Mouse (Mus musculus): ENCODE data around the gene Hspa12a.

The Hspa12a gene

DNA sequence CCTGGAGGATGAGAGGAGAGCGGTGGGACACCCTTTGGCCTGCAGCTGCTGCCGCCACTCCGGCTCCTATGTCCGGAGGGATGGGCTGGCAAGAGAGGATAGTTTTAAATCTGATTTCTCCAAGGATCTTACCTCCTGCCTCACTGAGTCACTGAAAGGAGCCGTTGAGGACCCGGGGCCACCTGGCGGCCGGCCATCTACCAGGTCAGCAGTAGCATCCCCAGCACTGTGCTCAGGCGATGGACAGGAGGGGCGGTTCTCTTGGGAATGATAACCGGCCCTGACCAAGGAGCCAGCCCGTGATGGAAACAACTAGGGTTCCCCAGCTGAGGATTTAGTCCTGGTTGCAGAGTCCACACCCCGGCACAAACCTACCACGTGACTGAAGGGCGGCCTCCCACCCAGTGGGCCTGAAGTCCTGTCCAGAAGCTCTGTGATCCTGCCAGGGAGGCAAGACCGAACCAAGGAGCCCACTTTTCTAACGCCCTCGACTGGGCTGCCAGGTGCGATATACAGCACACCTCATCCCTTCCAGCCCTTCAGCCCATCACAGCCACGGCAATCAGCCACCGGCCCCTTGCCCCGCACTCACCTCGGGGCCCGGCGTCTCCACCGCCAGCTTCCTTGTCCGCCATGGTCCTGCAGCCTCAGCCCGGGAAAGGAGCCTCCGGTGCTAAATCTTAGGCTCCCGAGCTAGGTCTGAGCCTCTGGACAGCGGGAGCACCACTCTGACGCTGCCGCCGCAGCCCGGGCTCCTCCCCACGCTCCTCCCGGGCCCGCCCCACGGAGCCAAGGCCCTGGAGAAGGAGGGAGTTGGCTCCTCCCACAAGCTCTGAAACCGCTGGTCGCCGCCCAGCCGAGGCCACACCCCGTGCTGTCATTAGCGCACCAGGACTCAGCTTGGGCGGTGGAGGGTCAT lies 82.9 kb downstream of the Hspa12a start:
- DNase-seq (ENCODE audit: low read depth, low spot score), result peak; percentile 5

- DNase-seq (ENCODE audit: low read depth, low spot score), result no peak
These were observed 83.6 kb downstream of the Hspa12a start for GRCm38 (mm10) chr19:58859831-58860254.

GRCm38 (mm10) chr19:58859357-58859756 lies 84.1 kb downstream of the Hspa12a start:
- DNase-seq (ENCODE audit: low read depth, low spot score), result no peak

DNA sequence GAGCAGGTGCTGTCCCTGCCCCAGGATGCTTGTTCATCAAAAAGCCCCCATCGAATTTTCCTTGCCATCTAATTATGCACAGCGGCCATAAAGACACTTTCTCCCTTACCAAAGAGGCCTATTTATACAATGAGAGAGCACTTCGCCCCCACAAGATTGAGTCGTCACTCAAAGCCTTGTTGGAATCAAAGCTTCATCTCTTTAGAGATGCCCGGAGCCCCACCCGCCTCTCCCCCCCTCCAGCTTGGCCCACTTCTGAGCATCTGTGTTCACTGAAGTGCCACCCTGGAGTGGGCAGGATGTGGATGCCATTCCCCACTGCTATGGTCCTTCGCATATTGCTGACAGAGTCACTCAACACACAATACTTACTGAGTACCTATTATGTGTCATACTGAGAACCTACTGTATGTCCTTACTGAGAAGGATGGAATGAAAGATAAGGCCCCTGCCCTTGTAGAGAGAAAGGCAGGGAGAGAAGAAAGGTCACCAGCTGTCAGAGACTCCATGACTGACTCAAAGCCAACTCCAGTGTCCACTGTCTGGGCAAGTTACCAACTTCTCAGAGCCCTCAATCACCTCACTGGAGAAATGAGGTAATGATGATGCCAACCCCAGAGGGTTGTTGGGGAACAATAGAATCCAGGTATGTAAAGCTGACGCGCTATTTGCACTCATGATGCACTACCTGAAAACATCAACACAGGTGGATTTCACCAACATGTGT lies 87.2 kb downstream of the Hspa12a start:
- DNase-seq (ENCODE audit: low read depth, low spot score), result no peak

GRCm38 (mm10) chr19:58854899-58855298 lies 88.6 kb downstream of the Hspa12a start:
- no peak for DNase-seq (ENCODE audit: low read depth, low spot score)

- no peak for DNase-seq (ENCODE audit: low read depth, low spot score)
These were observed 90.3 kb downstream of the Hspa12a start for GRCm38 (mm10) chr19:58853036-58853735.

DNA sequence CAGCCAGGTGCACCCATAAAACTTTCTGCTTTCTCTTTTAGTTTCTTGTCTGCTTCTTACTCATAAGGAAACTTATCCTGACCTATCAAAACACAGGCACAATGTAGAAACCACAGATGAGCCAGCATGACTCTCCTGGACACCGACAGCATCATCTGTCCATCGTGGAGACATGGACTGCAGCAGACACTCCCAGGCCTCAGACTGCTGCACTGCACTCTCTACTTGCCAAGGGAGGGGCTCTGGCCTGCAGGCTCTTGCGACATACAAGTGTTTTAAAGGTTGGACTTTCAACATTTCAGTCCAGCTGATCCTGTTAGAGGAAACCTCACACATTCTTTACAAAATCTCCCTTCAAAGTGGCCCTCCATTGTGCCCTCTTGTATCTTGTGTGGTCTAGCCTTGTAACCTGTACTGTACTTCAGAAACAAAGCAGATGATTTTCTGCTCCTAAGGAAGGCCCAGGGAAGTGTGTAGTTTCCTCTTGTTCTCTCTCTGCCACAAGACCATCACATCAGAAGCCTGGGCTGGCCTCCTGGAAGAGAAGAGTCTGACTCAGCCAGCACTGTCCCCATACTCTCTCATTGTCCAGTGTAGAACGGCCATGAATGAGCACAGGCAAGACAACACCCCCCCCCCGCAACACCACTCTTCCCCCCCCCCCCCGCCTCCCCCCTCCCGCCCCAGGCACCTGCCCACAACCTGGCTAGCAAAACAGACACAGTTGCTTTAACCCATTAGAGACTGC lies 92.6 kb downstream of the Hspa12a start:
- no peak for DNase-seq (ENCODE audit: low read depth, low spot score)

GRCm38 (mm10) chr19:58849333-58850131 lies 93.9 kb downstream of the Hspa12a start:
- no peak for DNase-seq (ENCODE audit: low read depth, low spot score)

DNA sequence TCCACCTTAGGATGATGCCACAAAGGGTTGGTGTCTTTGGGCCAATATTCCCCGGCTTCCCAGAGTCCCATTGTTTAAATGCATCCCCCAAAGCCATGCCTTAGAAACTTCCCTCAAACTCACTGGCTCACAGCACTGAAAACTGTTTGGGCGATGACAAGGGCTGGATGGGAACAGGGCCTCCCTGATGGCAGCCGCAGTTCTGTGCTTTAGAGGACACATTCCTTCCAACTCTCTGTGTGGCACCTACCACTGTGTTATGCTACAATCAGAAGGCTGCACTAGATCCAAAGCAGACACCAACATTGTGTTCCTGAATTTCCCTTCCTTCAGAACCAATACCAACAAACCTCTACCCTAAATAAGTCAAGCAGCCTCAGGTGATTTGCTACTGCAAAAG lies 99.8 kb downstream of the Hspa12a start:
- no peak for DNase-seq (ENCODE audit: low read depth, low spot score)

GRCm38 (mm10) chr19:58840721-58841271 lies 102.7 kb downstream of the Hspa12a start:
- DNase-seq (ENCODE audit: low read depth, low spot score), result no peak

GRCm38 (mm10) chr19:58839806-58840205 lies 103.6 kb downstream of the Hspa12a start:
- no peak for DNase-seq (ENCODE audit: low read depth, low spot score)

DNA sequence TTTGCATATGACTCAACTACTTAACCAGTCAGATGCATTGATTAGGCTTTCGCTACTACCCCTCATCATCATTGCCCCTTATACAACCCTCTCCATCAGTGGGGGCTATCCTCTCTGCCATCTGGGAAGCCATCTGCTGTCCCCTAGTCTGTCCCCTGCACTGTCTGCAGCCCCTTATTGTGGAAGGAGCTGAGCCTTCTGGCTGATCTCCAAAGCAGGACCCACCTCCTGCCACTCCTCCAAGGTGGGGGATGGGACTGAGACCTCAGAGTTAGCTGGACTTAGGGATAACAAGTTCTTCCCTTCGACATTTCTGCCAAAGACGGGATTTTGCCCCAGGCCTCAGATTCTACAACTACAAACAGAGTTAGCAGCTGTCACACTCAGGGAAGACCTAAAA lies 104.1 kb downstream of the Hspa12a start:
- no peak for DNase-seq (ENCODE audit: low read depth, low spot score)

- no peak for DNase-seq (ENCODE audit: low read depth, low spot score)
These were observed 104.7 kb downstream of the Hspa12a start for GRCm38 (mm10) chr19:58838706-58839105.

GRCm38 (mm10) chr19:58833639-58834180 lies 109.7 kb downstream of the Hspa12a start:
- DNase-seq (ENCODE audit: low read depth, low spot score), result no peak

- no peak for DNase-seq (ENCODE audit: low read depth, low spot score)
These were observed 110.5 kb downstream of the Hspa12a start for GRCm38 (mm10) chr19:58832988-58833387.

- DNase-seq (ENCODE audit: low read depth, low spot score), result no peak
These were observed 112.1 kb downstream of the Hspa12a start for GRCm38 (mm10) chr19:58831280-58831922.

GRCm38 (mm10) chr19:58830182-58830581 lies 113.3 kb downstream of the Hspa12a start:
- DNase-seq (ENCODE audit: low read depth, low spot score), result no peak

GRCm38 (mm10) chr19:58829575-58829974 lies 113.9 kb downstream of the Hspa12a start:
- DNase-seq (ENCODE audit: low read depth, low spot score), result no peak

- no peak for DNase-seq (ENCODE audit: low read depth, low spot score)
These were observed 115.8 kb downstream of the Hspa12a start for GRCm38 (mm10) chr19:58827656-58828055.

Data from c-Kit-negative CD71-positive TER-119-positive erythroid progenitor cells, embryonic 14.5 days (primary cell).